Mouse (Mus musculus) large intestine, adult 2 months (tissue): ENCODE data around the gene Ndrg2. TPM values are rescaled to one million over a fixed set of nuclear protein-coding genes. Genes with fewer than 3 reads are reported as not detected.
"Not testable (repeated sequence)": the region's sequence is repeated elsewhere in the genome, so short reads cannot be mapped to it uniquely, and the experiment has no call there.

Source experiments
- DNase-seq: peaks from one replicate; pipeline ENCODE4 v3.0.0-alpha.2; 2012; ENCODE audit warnings: low read depth, low spot score
- WGBS: fragments of 180-500 bp; shearing (Covaris S2); methylation state at CpG from one replicate; pipeline ENCODE4 v1.1.7; 2018; 5-methylcytosine and 5-hydroxymethylcytosine counted together
- polyA plus RNA-seq: library from polyadenylated mRNA; depleted of rRNA; stranded (reverse); fragments of >200 nt; gene quantifications from 2 replicates; pipeline ENCODE4 v1.2.3, GENCODE M21; 2012; rRNA removed

Gene Ndrg2
- 32.4 and 33.6 TPM in 2 replicates for polyA plus RNA-seq

- 14% methylated on average over 23 of the region's 23 CpGs for WGBS
- DNase-seq: no peak
Observed at GRCm38 (mm10) chr14:51913960-51914762, at the start of gene Ndrg2. Gene Ndrg2 (minus strand): TSS chr14:51914158.

GRCm38 (mm10) chr14:51960316-51960715 lies 46.4 kb upstream of the Ndrg2 start:
- WGBS: 58% methylated on average over 2 of the region's 2 CpGs
- no peak for DNase-seq

- DNase-seq: no peak
- 47% methylated on average over 6 of the region's 6 CpGs for WGBS
Observed at GRCm38 (mm10) chr14:51943336-51943735, 29.4 kb upstream of the Ndrg2 start.

- no peak for DNase-seq
- WGBS: 74% methylated on average over 7 of the region's 7 CpGs
Observed at GRCm38 (mm10) chr14:51942236-51942635, 28.3 kb upstream of the Ndrg2 start.

GRCm38 (mm10) chr14:51941577-51941976 lies 27.6 kb upstream of the Ndrg2 start:
- 55% methylated on average over 9 of the region's 9 CpGs for WGBS
- no peak for DNase-seq

- peak; percentile 45 for DNase-seq
- 28% methylated on average over 8 of the region's 8 CpGs for WGBS
Observed at GRCm38 (mm10) chr14:51940944-51941560, 27.1 kb upstream of the Ndrg2 start.

- WGBS: 83% methylated on average over 9 of the region's 9 CpGs
- no peak for DNase-seq
Observed at GRCm38 (mm10) chr14:51939005-51939404, 25.0 kb upstream of the Ndrg2 start.

- WGBS: 12% methylated on average over 10 of the region's 10 CpGs
- DNase-seq: no peak
Observed at GRCm38 (mm10) chr14:51932092-51933020, 18.4 kb upstream of the Ndrg2 start.

GRCm38 (mm10) chr14:51930824-51931223 lies 16.9 kb upstream of the Ndrg2 start:
- no peak for DNase-seq
- 23% methylated on average over 5 of the region's 5 CpGs for WGBS

- WGBS: 37% methylated on average over 9 of the region's 9 CpGs
- no peak for DNase-seq
Observed at GRCm38 (mm10) chr14:51929968-51930367, 16.0 kb upstream of the Ndrg2 start.

GRCm38 (mm10) chr14:51929309-51929943 lies 15.5 kb upstream of the Ndrg2 start:
- 47% methylated on average over 8 of the region's 8 CpGs for WGBS
- no peak for DNase-seq

- not testable (repeated sequence) for DNase-seq
- 97% methylated on average over 11 of the region's 11 CpGs for whole genome bisulfite sequencing
Observed at GRCm38 (mm10) chr14:51926930-51927329, 13.0 kb upstream of the Ndrg2 start.

GRCm38 (mm10) chr14:51923492-51923891 lies 9.5 kb upstream of the Ndrg2 start:
- WGBS: 90% methylated on average over 4 of the region's 4 CpGs
- DNase-seq: no peak

- no peak for DNase-seq
- WGBS: 95% methylated on average over 2 of the region's 2 CpGs
Observed at GRCm38 (mm10) chr14:51922910-51923309, 9.0 kb upstream of the Ndrg2 start.

- 73% methylated on average over 7 of the region's 7 CpGs for WGBS
- no peak for DNase-seq
Observed at GRCm38 (mm10) chr14:51922571-51922865, 8.6 kb upstream of the Ndrg2 start, which contains the start of gene Rnase13. Gene Rnase13 (minus strand): TSS chr14:51922773.

- DNase-seq: no peak
Observed at GRCm38 (mm10) chr14:51921759-51922570, 8.0 kb upstream of the Ndrg2 start.

GRCm38 (mm10) chr14:51918966-51919365 lies 5.0 kb upstream of the Ndrg2 start:
- WGBS: 85% methylated on average over 4 of the region's 4 CpGs

More at GRCm38 (mm10) chr14:51921759-51922570, 8.0 kb upstream of the Ndrg2 start:
- 47% methylated on average over 16 of the region's 16 CpGs for WGBS

GRCm38 (mm10) chr14:51918125-51918524 lies 4.2 kb upstream of the Ndrg2 start, which contains the start of gene Tppp2:
Gene Tppp2 (plus strand): TSS chr14:51918425.
- no peak for DNase-seq
- WGBS: 94% methylated on average over 4 of the region's 4 CpGs

More at GRCm38 (mm10) chr14:51918966-51919365, 5.0 kb upstream of the Ndrg2 start:
- no peak for DNase-seq

- no peak for DNase-seq
- 90% methylated on average over 4 of the region's 4 CpGs for WGBS
Observed at GRCm38 (mm10) chr14:51916539-51916938, 2.6 kb upstream of the Ndrg2 start.
